Mouse (Mus musculus) megakaryocyte progenitor cell, adult 5-6 weeks (primary cell): Measurements from ENCODE around the gene Pcdh11x. TPM values are rescaled to one million over a fixed set of nuclear protein-coding genes. Genes with fewer than 3 reads are reported as not detected.
"Not testable (repeated sequence)": the region's sequence is repeated elsewhere in the genome, so short reads cannot be mapped to it uniquely, and the experiment has no call there.

Experiments
- ATAC-seq: replicated peaks from 2 replicates; pipeline ENCODE4 v1.8.0; 2016; ENCODE audit warnings: mild to moderate bottlenecking, moderate TSS enrichment, inconsistent platforms; ENCODE audit not compliant: poor library complexity
- total RNA-seq, 2 experiments: library from RNA; stranded (forward) in 1 of 2; stranded (reverse) in 1 of 2; fragments of 157-497, 149-512 nt in 1 of 2; fragments of 200-1000 nt in 1 of 2; gene quantifications; 2 replicates each; pipeline versions ENCODE4 v1.2.3 to v1.2.4; 2015 to 2017

The Pcdh11x gene
- total RNA-seq (2015) (not detected in 2 replicates), total RNA-seq (2017) (not detected in 2 replicates)

DNA sequence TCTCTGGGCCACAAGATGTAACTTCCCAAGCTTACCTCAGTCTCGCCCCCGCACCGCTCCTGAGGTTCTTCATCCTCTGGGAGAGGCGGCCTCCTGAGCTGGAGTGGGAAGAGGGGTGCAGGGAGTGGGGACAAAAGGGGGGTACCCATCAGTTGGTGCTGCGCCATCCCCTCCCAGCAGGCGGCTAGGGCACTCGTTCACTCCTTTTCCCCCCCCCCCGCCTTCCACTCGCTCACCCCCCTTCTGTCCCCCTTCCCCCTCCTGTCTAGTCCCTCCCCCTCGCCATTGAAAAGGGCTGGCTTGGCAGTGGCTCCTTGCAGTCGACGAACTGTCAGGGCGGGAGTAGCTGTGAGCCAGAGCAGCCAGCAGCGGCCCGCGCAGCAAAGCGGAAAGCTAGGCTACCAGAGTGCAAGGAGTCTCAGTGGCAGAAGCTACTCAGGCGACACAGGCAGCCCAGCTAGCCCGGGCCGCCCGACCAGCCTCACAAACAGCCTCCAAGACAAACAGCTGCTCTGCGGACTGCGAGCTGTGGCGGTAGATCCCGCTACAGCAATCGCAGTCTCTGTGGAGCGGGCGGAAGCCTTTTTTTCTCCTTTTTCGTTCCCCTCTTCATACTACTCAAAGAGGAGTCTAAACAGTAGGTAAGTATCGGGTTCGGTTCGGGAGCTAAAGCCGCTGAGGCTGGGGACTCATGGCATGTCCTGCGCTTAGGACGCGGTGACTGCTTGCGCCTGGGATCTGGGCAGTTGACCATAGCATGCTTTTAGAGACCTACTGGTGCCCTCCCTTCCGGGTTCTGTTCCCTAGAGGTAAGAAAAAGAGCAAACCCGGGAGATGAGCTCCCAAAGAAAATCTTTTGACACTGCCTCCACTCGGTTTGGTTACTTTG lies at the start of gene Pcdh11x:
TSS of gene Pcdh11x (plus strand) at position 249 of the 889 bp plus-strand sequence.
- ATAC-seq: no peak

DNA sequence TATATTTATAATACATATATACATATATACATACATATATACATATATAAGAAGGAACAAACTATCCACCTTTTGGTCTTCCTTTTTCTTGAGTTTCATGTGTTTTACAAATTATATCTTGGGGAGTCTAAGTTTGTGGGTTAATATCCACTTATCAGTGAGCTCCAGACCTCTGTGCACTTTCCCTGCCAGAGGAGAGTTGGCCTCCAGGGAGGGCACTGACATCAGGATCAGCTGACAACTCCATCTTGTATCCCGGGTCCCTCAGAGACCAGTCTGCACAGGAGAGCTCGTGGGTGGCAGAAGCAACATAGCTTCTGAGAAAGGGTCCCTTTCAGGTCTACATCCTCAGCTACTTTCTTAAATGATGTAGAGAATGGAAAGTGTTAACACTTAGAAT lies 30.0 kb upstream of the Pcdh11x start:
- no peak for ATAC-seq

DNA sequence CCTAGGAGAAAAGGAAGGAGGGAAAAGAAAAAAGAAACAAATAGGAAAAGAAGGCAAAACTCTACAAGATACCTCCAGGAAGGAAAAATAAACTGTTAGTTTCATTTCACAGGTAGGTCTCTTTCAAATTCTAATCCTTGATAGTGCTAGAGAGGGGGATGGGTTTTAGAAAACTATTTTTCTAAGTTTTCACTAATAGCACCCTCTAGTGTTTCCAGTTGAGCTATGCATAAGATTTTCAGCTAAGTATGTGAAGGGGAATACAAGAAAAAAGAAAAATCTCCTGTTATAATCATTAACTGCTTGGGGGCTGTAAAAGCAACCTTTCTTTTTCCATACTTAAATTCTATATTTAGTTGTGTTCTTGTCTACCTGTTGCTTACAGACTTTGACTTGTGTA lies 4.5 kb upstream of the Pcdh11x start:
- no peak for ATAC-seq

DNA sequence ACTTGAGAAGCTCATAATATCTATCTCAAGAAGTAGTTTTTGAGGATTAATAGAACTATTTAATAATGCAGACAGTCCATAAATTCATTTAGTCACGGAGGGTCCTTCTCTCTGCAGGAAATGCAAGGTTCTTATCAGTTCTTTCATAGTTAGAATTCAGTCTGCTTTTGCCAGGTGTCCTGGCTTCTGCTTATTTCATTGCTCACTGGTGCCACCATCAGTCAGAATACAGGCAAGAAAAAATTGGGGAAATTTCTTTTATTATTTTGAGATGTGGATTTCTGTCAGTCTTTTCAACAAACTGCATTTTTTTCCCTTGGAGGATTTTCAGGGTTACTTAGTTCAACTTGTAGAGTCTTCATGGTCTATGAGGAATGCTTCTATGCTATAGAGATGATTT lies 2.6 kb upstream of the Pcdh11x start:
- no peak for ATAC-seq

DNA sequence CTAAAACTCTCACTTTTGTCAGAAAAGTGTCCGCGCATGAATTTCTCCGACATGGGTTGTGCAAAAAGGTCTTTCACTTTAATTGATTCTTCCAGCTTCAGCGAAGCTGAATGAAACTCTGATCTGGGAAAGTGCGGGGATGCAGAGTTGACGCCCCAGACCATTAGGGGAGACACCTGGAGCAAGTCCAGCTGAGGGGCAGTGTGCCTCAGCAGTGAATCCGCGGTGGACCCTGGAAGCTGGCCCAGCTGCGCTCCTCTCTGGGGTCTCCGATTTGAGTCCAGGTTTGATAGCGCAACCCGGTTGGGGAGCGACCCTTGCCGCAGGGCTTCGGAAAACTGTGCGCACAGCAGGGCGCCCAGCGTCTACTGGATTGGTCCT lies 831 bp downstream of the Pcdh11x start:
- no peak for ATAC-seq

DNA sequence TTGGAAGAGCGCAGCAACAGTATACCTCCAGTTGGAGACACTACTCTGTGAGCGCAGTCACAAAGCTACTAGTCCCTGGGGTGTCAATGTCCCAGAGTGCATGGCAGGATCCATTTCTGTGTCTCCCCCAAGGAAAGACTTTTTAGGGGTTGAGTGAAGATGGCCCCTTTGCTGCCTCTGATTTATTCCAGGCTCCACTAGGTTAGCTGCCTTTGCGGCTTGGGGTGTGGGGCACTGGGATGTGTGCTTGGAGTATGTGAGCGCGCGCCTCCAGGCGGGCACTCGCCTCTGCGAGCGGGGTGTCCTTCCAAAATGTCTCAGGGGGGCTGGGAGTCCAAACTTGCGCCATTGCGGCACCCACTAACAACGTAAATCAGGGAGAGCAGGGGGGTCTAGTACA lies 1.6 kb downstream of the Pcdh11x start:
- ATAC-seq: no peak

DNA sequence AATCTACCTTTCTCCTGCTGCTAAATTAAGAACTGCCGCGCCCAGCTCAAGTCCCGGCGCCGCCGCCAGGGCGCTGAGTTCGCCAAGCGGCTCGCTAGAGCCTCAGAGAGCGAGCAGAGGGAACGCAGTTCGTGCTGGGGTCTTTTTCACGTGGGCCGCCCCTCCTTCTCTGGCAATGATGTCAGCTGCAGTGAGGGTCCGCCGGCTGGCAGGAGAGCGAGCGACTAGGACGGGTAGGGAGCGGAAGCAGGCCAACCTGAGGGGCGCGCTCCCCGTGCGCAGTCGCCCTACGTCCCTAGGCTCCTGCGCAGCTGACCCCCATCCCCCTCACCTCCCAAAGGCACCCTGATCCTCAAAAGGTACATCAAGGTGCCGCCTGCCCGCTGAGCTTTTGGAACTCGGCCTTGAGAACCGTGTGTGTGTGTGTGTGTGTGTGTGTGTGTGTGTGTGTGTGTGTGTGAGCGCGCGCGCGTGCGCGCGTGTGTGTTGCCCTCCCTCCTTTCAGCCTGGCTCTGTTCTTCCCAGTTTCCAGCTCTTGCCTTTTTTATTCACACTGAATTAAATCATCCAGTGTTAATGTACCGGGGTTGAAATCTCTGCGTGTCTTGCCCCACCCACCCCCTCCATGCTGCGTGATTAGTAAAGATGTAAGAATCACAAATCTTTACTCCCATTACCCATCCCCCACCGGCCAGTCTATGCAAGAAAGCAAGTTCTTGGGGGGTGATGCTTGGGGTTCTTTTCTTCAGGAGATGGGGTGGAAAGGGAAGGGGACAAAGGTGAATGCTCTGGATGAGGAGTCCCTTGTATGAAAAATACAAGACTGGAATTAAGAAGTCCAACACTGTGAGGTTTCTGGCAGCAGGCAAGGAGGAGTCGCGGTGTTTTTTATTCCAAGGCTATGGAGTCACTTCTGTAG lies 3.0 kb downstream of the Pcdh11x start:
- no peak for ATAC-seq

DNA sequence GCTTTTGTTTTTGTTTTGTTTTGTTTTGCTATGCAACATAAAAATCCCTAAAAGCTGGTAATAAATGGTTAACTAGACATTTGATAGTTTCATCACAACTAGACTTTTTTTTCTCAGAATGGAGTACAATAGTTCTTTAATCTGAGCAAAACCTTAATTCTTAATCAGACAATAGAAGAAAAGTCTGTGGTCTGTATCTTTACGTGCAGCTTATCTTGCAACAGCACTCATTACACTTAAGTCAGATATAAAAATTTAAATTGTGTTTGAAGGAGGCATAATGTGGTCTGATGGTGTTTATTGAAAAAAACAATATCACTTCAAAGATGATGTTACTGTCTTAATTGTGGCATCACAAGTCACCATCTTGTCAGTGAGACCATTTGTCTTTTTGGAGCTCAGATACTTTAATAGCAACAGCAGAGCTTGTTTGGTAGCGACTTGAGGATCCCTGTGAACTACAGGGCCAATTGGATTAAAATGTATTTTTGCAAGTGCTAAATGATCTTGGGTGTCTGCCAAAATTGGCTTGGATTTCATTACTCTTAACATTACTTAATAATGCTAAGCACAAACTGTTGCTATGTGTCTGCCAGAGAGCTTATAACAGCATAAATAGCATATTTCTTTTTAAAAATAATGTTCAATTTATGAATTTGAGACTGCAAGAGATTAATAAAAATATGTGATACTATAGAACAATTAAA lies 11.6 kb downstream of the Pcdh11x start:
- no peak for ATAC-seq

DNA sequence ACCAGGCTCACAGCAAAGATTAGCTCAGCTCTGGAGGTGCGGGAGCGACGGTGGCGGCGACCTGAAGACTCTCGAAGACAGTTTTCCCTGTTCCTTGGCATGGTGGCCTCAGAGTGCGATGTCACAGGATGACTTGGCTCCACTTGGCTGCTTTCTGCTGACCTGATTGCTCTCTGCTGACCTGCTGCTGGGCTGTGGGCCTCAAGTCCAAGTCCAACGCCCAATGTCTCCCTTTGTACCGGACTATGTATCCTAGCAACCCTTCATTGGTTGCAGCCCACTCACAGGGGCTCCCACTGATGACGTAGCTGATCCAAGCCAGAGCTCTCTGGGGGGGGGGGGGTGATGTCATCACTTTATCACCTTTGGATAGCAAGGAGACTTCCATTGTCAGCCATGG lies 22.9 kb downstream of the Pcdh11x start, which contains the start of gene H2afb3:
TSS of gene H2afb3 (minus strand) at position 101 of the 400 bp plus-strand sequence.
- not testable (repeated sequence) for ATAC-seq

DNA sequence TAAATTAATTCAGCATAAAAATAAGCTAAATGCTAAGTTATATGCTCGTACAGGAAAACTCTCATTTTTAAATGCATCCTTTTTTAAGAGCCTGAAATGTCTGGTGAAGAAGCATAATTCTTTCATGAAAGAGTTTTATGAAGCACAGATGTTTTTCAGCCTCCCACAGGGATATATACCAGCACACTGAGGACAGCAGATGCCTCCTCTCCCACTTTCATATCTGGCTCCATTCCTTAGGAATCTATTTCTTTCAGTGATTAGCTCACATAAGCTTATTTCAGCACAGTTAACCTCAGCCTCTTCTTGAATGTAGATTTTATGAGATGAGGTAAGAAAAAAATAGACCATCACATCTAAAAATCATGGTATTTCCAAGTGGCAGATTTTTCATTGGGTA lies 176.2 kb downstream of the Pcdh11x start:
- no peak for ATAC-seq

DNA sequence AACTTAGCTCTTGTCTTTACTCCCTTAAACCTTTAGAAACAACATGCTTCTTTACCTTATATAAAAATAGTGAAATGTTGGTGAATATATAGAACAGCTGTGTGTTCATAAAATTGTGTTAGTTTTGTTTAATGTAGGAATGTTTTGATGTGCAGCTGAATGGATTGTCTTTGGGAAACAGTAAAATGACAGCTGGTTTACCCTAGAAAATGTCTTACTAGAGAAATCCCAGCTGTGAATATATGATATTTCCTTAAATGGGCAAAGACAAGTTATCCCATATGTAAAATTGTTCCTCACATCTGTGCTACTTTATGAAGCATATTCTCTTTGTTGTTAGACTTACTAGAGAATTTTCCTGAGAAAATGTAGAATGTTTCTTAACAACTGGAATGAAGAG lies 196.4 kb downstream of the Pcdh11x start:
- ATAC-seq: no peak

DNA sequence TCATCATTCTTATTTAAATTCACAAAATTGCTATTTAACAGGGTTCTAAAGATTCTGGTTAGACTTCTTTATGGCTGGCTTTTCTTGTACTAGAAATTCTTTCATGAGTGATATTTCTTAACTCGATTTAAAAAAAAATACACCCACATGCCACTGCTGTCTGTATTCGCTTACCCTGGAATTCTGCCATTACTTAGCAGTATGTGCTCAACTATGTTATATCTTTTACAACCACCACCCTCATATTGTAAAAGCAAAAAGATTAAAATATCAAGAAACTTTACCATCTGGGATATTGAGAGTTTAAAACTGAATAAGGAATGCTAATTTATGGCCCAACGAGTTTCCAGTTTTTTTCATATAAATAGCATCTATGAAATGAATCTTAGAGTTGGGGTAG lies 234.9 kb downstream of the Pcdh11x start:
- no peak for ATAC-seq

DNA sequence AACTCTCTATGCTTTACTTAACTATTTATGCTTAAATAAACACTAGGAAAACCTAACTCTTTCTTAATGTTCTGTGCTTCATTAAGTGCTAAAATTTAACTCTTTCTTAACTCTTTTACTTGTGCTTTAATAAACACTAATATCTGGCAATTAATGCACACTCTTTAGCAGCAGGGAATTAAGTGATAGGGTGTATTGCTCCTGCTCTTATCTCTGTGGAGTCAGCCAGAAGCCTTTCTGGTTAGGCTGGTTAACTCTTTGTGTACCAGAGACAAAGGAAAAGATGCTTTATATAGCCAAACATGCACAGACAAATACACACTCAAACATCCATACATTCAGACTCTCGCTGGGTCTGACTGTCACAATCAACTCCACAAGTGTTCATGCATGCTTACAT lies 309.2 kb downstream of the Pcdh11x start:
- no peak for ATAC-seq

DNA sequence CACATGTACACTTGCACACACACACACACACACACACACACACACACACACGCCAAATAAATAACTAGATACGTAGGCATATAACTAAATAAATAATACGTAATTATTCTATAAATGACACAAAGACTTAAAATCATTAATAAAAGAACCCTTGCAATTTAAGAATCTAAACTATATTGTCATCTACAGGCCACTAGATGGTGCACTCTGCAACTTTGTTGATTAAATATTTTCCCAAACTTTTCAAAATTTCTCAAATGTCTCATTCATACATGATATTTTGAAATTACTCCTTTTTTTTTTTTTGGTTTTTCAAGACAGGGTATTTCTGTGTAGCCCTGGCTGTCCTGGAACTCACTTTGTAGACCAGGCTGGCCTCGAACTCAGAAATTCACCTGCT lies 328.4 kb downstream of the Pcdh11x start:
- no peak for ATAC-seq

DNA sequence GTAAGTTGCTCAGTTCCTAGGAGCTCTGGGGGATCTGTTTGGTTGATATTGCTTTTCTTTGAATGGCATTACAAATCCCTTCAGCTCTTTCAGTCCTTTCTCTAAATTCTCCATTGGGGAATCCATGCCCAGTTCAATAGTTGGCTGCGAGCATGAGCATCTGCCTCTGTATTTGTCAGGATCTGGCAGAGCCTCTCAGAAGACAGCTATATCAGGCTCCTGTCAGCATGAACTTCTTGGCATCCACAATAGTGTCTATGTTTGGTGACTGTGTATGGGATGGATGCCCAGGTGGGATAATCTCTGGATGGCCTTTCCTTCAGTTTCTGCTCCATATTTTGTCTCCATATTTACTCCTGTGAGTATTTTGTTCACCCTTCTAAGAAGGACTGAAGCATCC lies 380.2 kb downstream of the Pcdh11x start:
- not testable (repeated sequence) for ATAC-seq

DNA sequence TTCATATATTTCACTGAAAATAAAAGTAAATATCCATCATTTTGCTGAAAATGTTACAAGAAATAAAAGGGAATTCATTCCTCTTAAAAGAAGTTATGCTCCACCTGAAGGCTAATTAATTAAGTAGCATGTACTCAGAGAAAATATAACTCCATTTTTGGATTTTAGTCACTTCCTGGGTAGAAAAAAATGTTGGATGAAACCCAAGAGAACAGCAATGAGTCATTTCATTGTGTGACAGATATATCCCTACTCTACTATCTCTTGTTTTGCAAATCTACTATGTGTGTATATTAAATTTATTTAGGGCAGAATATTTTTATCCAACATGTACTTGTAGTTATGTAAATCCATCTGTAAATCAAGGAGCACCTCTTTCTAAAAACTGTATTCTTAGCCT lies 444.1 kb downstream of the Pcdh11x start:
- no peak for ATAC-seq

DNA sequence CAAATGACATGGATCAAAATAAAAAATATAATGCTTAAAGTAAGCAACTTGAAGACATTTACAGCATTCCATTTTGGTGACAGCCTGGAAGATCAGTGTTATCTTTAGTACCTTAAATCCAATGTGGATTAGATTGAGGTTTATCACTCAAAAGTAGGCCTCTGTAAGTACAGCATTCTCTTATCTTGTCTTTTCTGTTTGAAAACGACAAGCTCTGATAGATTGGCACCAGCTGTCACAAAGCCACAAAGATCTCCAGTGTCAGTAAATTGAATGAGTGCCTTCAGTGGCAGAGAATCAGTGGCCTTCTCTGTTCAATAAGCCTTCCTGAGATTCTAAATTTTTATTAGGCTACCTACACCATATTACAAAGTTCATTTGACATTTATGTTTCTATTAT lies 445.7 kb downstream of the Pcdh11x start:
- no peak for ATAC-seq

DNA sequence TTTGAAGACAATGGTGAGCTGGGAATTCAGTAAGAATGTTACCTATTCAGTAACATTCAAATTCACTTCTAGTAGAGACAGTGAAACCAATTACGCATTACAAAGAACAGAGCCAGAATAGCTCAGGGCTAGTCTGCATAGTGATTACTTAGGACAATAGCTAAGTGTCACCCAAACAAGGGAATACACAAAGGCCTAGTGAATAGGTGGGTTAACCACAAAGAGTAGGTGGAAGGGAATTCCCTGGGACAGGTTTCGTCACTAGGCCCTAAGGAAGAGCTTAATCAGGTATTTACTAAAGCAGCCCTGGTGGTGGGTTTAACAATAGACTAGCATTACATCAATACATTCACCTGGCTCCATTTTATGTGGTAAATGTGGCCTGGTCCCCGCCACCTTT lies 654.5 kb downstream of the Pcdh11x start:
- no peak for ATAC-seq
